Mouse (Mus musculus) stomach, postnatal 0 days (tissue): ENCODE data around the gene Naa38.

Experiments used
- CTCF ChIP-seq: IDR thresholded peaks from 2 replicates; pipeline ENCODE4 v1.5.1; 2016; ENCODE audit warnings: antibody characterized with exemption, low read depth, mild to moderate bottlenecking, moderate library complexity
- EP300 ChIP-seq: optimal IDR thresholded peaks from 2 replicates; pipeline ENCODE3; 2016; ENCODE audit warnings: antibody characterized with exemption

DNA sequence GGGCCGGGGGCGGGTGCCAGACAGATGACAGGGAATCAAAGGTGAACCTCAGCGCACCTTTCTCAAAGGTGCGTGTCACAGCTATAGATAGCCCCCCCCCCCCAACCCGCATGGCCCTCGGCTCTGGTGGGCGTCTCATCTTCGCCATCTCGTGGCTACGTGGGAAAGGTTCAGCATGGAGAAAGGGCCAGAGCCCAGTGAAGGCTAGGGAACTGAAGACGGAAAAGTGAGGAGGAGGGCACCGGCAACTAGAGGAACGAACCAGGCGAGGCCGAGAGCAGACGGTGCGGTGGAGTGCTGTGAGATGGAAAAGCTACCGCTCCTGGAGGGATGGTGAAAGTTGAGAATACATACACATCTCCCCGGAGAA is 24.1 kb downstream of the Naa38 start:
- TF ChIP-seq CTCF (peak; percentile 77), EP300 (no peak)
